Mouse (Mus musculus): Measurements from ENCODE around the gene Col4a2. TPM values are rescaled to one million over a fixed set of nuclear protein-coding genes. Genes with fewer than 3 reads are reported as not detected.

The Col4a2 gene
- total RNA-seq, 2 experiments from 2014 or later = 51.3 to 69.5 TPM

DNA sequence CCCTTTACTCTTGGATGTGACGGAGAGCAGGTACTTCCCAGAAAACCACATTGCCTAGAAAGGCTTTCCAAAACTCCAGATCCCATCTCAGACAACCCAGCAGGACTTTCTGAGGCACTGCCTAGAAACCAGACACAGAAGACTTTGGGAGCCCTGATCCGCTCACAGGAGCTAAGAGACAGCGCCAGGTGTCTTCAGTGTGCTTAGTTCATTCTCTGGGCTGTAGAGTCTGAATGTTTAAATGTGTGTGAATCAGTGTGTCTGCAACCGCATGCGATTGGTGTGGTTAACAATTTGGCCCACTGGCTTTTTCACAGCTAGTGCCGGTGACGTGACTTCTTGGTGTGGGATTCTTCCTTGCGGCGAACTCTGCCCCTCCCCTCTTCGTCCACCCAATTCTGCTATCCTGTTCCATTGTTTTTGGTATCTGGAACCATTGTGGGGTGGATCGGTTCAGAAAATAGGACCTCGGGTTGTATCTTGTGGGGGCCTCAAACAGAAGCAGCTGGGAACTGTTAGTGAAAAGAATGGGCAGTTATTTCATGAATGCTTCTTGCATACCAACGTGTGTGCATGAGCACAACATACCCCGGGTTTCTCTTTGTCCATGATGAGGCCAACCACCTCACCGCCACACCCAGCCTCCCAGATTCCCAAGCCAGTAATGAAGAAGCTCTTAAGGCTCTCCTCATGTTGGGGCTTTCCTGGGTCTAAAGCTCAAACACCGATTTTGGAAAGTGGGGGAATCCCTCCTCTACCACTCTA lies 2.8 kb downstream of the Col4a2 start:
- no peak for TF ChIP-seq CTCF (IDR thresholded peaks at IDR 0.05)
- no peak for DNase-seq
- peak overlapping the region; percentile 94 for H3K27ac ChIP-seq
- intact Hi-C loops (cut with DNase I) = no loop called here
- H3K4me3 ChIP-seq = peak overlapping the region; percentile 82

DNA sequence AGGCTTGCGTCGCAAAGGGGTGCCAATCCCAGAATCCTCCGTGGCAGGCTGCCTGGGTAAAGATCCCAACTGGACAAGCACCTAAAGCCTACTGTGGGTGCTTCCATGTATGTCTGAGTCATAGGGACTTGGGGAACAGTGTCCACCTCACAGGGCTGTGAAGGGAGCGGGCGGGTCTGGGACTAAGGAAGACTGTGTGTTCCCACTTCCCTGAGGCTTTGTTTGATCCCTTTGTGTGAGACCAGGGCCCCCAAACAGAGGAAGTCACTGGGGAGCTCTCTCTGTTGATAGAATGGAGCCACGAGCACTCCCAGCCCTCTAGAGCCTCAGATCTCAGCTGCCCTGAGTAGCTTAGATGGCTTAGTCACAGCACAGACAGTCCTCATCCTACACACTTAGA lies 3.5 kb downstream of the Col4a2 start:
- peak overlapping the region; percentile 82 for H3K4me3 ChIP-seq
- DNase-seq = no peak
- H3K27ac ChIP-seq = peak overlapping the region; percentile 94
- no peak for TF ChIP-seq CTCF (IDR thresholded peaks at IDR 0.05)
- intact Hi-C loops (cut with DNase I) = no loop called here

DNA sequence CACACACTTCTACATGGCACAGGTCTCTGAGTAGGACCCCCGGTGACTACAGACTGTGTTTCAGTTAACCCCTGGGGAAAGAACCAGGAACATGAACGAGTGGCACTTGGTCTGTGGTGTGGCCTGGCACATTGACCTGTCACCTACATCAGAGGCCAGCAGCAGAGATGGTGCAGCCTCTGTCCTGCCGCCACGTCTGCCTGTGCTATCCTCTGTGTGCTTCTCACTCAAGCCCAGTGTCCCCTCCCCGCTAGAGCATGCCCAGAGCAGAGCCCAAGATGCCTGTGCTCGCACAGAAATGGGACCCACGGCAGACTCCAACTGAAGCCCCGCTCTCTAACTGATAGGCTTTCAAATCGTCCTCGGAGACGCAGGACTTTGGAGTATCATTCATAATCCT lies 6.8 kb downstream of the Col4a2 start:
- H3K27ac ChIP-seq = no peak overlapping the region
- no peak for DNase-seq
- no peak overlapping the region for H3K4me3 ChIP-seq
- intact Hi-C loops (cut with DNase I) = no loop called here
- no peak for TF ChIP-seq CTCF (IDR thresholded peaks at IDR 0.05)

DNA sequence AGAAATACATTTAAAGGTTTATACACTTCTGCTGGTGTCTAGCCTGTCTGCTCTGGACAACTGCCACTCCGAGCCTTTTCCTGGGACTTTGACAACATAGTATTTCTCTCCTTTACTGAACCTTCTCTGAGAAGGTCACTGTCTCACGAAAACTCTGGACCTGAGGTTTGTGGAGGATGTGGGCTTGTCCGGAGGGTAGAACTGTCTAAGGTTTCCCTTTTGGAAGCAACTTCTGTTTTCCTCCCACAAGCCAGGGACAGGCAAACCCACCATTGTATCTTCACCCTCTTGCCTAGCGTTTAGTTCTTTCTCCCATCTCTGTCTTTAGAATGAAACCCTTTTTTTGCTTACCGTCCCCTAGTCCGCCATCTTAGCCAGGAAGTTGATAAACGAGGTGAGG lies 9.2 kb downstream of the Col4a2 start:
- no peak for DNase-seq
- peak overlapping the region; percentile 73 for H3K27ac ChIP-seq
- TF ChIP-seq CTCF (IDR thresholded peaks at IDR 0.05) = no peak
- intact Hi-C loops (cut with DNase I) = no loop called here
- H3K4me3 ChIP-seq = no peak overlapping the region

DNA sequence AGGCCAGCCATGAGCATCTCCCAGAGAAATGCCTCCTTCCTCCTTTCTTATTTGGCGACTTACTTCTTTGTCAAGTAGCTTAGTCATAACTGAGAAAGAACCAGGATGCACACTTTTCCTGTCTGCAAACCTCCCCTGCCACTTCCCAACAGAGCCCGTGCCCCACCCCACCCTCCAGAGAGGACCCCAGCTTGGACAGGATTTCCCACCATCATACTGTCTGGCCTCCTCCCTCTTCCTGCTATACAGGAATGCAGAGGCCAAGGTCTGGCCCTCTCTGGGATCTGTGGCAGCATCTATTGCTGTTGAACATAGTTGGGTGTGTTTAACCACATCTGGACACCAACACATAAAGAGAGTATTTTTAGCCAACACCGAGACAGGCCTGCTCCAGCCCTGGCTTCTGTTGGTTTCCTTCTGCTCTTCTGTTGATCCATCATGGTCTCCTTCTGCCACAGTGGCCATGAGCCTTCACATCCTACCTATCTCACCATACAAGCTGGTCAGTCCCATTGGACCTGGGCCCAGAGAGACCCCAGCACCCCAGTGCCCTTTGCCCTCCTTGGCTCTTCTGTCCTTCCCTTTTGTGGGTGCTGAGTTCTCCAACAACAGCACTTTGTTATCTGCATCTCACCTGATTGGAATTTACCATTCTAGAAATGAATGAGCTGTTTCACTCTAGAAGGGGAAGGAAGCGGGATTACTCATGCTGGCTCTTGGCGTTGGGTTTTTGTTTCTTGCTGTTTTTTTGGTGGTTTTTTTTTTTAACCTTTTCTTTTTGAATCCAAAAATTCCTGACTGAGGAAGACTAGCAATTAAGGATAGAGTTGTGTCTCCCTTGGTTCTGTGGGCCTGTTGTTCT lies 10.3 kb downstream of the Col4a2 start:
- no peak for DNase-seq
- intact Hi-C loops (cut with DNase I) = no loop called here
- Histone ChIP-seq H3K27ac (peak overlapping the region; percentile 73), H3K4me3 (peak overlapping the region; percentile 17; the same call in 1 of the 2 replicates)
- TF ChIP-seq CTCF (IDR thresholded peaks at IDR 0.05) = no peak

DNA sequence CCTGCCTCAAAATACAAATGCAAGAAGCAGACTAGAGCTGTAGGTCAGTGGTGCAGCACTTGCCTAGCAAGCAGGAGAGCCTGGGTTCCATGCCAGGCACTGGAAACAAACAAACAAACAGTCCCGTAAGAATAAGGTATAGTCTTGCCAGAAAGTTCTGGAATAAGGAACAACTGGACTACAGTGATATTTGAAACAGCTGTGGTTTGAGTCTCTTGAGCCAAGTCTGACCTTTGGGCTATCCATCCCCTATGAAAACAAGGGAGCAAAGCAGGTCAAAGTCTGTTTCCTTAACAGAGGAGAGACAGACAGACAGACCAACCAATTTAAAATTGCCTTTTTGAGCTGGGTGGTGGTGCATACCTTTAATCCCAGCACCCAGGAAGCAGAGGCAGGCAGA lies 11.1 kb downstream of the Col4a2 start:
- no peak for DNase-seq
- H3K4me3 ChIP-seq = peak overlapping the region; percentile 17; the same call in 1 of the 2 replicates
- intact Hi-C loops (cut with DNase I) = no loop called here
- peak overlapping the region; percentile 73 for H3K27ac ChIP-seq
- TF ChIP-seq CTCF (IDR thresholded peaks at IDR 0.05) = no peak

DNA sequence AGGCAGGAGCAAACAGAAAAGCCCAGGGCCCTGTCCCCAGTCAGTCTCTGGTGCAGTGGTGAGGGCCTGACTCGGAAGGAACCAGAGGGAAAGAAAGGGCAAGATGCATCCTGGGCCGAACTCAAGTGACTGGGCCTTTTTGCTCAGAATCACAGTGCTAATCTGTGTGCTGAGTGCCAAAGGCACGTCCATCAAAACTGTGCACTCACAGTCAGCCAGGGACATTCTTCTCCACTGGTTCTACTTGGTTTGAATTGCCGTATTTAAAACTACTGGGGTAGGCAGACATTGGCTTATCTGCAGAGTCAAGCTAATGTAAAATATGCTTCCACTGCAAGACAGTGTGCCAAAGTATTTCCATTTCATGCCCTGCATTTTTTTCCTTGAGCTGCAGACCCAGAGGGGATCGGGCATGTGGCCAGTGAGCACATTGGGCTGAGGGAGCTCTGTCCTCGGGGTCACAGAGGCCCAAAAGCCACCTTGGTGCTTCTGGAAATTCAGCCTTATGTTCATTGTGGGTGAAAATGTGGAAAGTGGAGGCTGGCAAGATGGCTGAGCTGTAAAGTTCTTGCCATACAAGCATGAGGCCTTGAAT lies 12.3 kb downstream of the Col4a2 start:
- Histone ChIP-seq H3K4me3 (no peak overlapping the region), H3K27ac (peak overlapping the region; percentile 59)
- no peak for DNase-seq
- intact Hi-C loops (cut with DNase I) = no loop called here
- TF ChIP-seq CTCF (IDR thresholded peaks at IDR 0.05) = no peak

DNA sequence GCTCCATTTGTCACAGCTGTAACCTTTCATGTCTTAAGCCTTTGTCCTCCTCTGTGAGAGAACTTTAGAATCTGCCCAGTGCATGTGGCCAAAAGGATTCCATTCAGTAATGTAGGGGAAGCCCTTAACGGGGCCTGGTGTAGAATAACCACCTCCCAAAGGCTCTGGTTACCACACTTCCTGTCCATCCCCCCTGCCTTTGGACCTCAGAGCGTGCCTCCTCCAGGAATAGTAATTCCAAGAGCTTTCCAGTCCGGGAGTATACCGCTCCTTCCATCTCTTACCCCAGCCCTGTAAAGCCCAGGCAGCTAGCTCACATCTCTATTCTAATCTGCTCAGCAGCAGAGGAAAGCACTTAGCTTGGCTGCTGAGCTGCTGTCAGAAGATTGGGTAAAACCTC lies 14.7 kb downstream of the Col4a2 start:
- Histone ChIP-seq H3K4me3 (no peak overlapping the region), H3K27ac (peak overlapping the region; percentile 50)
- DNase-seq = no peak
- no peak for TF ChIP-seq CTCF (IDR thresholded peaks at IDR 0.05)
- intact Hi-C loops (cut with DNase I) = no loop called here

DNA sequence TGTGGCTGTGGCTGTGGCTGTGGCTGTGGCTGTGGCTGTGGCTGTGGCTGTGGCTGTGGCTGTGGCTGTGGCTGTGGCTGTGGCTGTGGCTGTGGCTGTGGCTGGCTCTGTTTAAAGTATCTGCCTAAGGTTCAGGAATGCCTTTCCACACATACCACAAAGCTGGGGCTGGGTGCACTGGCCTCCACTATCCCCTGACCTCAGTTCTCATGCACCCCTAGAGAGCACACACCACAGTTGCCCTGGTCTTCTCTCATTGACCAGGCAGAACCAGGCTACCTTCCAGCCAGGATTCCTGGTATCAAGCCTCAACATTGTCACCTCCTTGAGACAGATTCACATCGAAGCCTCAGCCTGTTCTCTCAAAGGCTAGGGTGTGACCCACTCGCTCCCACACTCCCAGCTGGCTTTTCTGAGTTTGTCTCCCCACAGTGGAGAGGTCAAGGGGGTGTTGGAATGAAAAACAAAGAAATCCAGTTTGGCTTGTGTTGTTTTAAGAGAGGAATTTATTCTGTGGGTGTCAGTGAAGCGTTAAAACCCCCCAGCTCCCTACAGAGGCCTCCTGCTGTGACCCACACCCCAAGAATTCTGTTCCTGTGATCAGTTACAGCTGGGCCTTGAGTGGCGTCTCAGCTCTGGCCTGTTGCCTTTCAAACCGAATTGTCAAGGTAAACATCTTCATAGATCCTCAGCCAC lies 15.3 kb downstream of the Col4a2 start:
- no peak for DNase-seq
- Histone ChIP-seq H3K4me3 (no peak overlapping the region), H3K27ac (peak overlapping the region; percentile 50)
- intact Hi-C loops (cut with DNase I) = no loop called here
- no peak for TF ChIP-seq CTCF (IDR thresholded peaks at IDR 0.05)

DNA sequence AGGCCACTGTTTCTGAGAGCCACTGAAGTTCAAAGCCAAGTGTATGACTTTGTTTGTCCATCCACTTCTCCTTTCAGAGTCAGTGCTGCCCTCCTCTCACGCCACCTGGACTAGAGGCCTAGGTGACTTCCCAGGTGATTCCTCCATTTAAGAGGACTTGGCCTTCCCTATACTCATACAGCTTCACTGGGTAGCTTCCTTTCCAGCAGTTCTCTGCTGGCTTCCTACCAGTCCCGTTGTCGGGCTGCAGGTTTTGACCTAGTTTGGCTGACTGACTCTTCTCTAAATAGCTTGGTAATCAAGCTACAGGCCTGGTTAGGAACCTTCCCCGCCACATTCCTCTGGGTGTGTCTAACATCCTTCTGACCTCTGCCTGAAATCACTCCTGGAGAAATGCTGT lies 19.0 kb downstream of the Col4a2 start:
- Histone ChIP-seq H3K27ac (peak overlapping the region; percentile 63), H3K4me3 (no peak overlapping the region)
- no peak for TF ChIP-seq CTCF (IDR thresholded peaks at IDR 0.05)
- intact Hi-C loops (cut with DNase I) = no loop called here
- peak; percentile 74 for DNase-seq

DNA sequence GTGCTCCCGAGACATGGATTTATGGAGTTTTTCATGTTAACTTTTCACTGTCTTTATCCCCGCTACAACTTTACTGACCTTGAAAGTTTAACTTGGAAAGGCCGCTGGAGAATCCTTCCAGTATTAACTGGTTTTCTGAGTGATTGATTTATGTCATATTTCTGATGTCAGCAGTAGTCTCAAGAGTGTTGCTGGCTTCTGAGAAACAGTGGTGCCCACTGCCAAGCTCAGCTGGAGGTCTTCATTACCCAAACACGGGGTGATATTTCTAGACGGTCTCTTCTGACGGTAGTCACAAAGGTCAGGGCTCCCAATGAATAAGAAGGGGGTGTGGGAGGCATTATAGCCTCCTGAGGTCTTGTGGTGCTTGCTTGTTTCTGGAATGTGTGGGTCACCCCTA lies 21.1 kb downstream of the Col4a2 start:
- DNase-seq = no peak
- intact Hi-C loops (cut with DNase I) = no loop called here
- TF ChIP-seq CTCF (IDR thresholded peaks at IDR 0.05) = no peak
- H3K27ac ChIP-seq = peak overlapping the region; percentile 69
- no peak overlapping the region for H3K4me3 ChIP-seq

DNA sequence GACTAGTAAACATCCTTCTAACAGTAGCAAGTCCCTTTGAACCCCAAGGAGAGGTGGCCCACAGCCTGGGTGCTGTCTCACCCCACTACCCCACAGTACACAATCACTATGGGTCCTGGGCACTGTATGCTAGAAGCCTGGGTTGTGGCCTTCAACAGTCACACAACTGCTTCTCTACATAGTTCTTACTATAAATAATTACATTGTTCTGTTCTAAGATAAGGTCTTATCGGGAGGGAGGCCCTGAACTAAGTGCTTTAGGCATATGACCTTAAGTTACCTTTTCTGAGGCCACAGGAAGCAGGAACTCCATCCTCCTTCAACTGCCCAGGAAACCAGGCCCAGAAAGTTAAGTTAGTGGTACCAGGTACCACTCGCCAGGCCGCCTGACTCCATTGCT lies 21.9 kb downstream of the Col4a2 start:
- intact Hi-C loops (cut with DNase I) = no loop called here
- TF ChIP-seq CTCF (IDR thresholded peaks at IDR 0.05) = no peak
- no peak for DNase-seq
- peak overlapping the region; percentile 69 for H3K27ac ChIP-seq
- no peak overlapping the region for H3K4me3 ChIP-seq

Measured in gastrocnemius, adult 2 months (tissue).